Mouse (Mus musculus) kidney, postnatal 4 days (tissue): ENCODE data around the gene Ivd.
A peak's percentile ranks its signal among the peaks of the same experiment; 100 is the strongest.

Experiments
- DNase-seq, 2 experiments: peaks; one replicate each; pipeline ENCODE4 v3.0.0; 2021; ENCODE audit warnings: mixed read lengths in 2 of 2

The Ivd gene

GRCm38 (mm10) chr2:118910605-118911278, 49.0 kb downstream of the Ivd start:
- DNase-seq: no peak

GRCm38 (mm10) chr2:118912706-118913105, 51.0 kb downstream of the Ivd start:
- DNase-seq: no peak

DNA sequence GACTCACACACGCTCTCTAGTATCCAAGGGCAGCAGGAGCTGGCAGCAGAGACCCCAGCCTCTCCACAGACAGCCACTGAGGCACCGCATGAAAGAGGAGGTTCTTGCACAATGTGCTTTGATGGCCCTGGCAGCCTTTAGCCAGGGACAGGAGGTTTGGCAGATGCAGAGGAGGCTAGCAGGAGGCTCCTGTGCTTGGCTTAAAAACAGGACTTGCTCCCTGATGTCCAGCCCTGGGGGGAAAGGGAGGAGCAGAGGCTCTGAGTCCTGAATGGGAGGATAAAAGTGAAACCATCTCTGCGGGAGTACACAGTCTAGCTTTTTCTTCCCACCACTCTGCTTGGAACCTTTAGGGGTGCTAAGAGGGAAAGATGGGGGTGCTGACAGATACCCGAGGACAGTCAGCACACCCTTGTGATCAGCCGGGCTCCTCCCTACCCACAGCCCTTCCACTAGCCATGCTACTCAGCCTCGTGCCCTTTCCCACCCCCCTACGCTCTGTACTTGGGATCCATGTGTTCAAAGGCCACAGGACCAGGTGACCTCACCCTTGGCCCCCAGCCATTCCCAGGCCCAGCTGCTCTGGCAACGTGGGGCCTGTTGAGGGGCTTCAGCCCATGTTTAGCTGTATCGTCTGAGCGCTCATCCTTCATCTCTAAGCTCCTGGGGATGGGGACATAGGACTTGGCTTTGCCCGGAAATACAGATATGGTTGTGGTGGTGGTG, 52.0 kb downstream of the Ivd start:
- peak in 1 of 2 experiments; percentile 29 for DNase-seq

DNA sequence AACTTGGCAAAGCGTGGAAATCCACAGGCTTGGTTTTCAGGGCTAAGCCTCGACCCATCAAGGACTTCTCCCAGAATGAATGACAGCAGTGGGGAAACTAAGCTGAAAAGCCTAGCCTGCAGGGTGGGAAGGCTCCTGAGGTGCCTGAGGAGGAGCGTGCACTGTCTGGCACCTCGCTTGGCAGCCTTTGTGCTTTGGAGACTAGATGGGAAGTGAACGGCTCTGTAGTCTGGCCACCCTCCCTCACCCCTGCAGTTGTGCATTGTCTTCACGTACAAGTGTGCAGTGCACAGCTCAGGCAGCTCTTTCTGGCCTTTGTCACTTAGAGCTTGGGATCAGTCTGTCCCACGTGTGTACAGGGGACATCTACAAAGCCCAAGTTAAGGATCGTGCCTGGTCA, 52.9 kb downstream of the Ivd start:
- DNase-seq: no peak

GRCm38 (mm10) chr2:118916436-118916835, 54.7 kb downstream of the Ivd start:
- no peak for DNase-seq

- DNase-seq: no peak
Observed at GRCm38 (mm10) chr2:118918543-118918942, 56.8 kb downstream of the Ivd start.

DNA sequence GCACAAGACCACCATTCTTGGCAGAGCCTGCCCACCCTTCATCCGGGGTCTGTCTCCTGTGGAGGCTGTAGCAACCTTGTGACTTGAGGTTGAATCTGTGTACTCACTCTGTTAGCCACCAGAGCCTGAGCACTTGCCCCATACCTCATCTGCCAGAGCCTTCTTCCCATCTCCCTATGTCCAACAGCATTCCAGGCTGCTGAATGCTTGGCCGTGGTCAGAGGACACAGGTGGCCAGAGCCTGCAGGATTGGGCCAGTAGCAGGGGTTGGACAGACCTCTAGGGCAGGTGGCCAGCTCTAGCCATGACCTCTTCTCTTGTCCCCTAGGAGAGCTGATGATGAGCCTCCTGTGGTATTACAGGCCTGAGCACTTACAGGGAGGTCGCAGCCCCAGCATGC, 58.7 kb downstream of the Ivd start:
- DNase-seq: no peak

- DNase-seq: no peak
Observed at GRCm38 (mm10) chr2:118925952-118926351, 64.2 kb downstream of the Ivd start.

GRCm38 (mm10) chr2:118926361-118926997, 64.7 kb downstream of the Ivd start, which contains the start of gene Chst14:
Gene Chst14 (plus strand): TSS chr2:118926496.
- peak; percentile 84 to 90 for DNase-seq

DNA sequence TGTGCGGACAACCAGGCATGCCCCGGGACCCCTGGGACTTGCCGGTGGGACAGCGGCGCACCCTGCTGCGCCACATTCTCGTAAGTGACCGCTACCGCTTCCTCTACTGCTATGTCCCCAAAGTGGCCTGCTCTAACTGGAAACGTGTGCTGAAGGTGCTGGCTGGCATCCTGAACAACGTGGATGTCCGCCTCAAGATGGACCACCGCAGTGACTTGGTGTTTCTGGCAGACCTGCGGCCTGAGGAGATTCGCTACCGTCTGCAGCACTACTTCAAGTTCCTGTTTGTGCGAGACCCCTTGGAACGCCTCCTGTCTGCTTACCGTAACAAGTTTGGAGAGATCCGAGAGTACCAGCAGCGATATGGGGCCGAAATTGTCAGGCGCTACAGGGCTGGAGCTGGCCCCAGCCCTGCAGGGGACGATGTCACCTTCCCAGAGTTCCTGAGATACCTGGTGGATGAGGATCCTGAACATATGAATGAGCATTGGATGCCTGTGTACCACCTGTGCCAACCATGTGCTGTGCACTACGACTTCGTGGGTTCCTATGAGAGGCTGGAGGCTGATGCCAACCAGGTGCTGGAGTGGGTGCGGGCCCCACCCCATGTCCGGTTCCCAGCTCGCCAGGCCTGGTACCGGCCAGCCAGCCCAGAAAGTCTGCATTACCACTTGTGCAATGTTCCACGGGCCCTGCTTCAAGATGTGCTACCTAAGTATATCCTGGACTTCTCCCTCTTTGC, 65.4 kb downstream of the Ivd start:
- DNase-seq: no peak
